Mouse (Mus musculus) E14TG2a.4 (cell line): ENCODE results near the gene Ooep.

ENCODE experiments used
- H3K27me3 ChIP-seq: 2 replicates; pipeline ENCODE4 v1.6.1; 2014; ENCODE audit warnings: low read length, control low read depth; ENCODE audit not compliant: insufficient read depth
- H3K36me3 ChIP-seq: 2 replicates; pipeline ENCODE4 v1.6.1; 2014; ENCODE audit warnings: low read length, control low read depth; ENCODE audit not compliant: insufficient read depth
- H3K4me1 ChIP-seq: replicated peaks from 2 replicates; pipeline ENCODE4 v1.6.1; 2014; ENCODE audit warnings: low read depth, low read length, control low read depth
- H3K4me3 ChIP-seq: replicated peaks from 2 replicates; pipeline ENCODE4 v1.5.1; 2014; ENCODE audit warnings: mild to moderate bottlenecking, low read length
- H3K9me3 ChIP-seq: 2 replicates; pipeline ENCODE4 v1.6.1; 2014; ENCODE audit warnings: low read length, control low read depth
- CTCF ChIP-seq: conservative IDR thresholded peaks from 2 replicates; pipeline ENCODE4 v1.5.1; 2014; ENCODE audit warnings: low read length
- NANOG ChIP-seq: IDR thresholded peaks from 2 replicates; pipeline ENCODE4 v1.6.1; 2014; ENCODE audit warnings: borderline replicate concordance, low read length, mixed read lengths
- POU5F1 ChIP-seq: IDR thresholded peaks from 2 replicates; pipeline ENCODE4 v1.6.1; 2014; ENCODE audit warnings: low read length, borderline replicate concordance

Gene Ooep

GRCm38 (mm10) chr9:78393741-78394140, 15.2 kb upstream of the Ooep start:
- Histone ChIP-seq H3K4me3 (no peak overlapping the region), H3K4me1 (peaks cover 42% of the 10 kb centered on the region)
- TF ChIP-seq NANOG: no peak
- TF ChIP-seq CTCF: no peak
- no peak for TF ChIP-seq POU5F1

GRCm38 (mm10) chr9:78389981-78390380, 11.5 kb upstream of the Ooep start:
- TF ChIP-seq POU5F1: no peak
- TF ChIP-seq CTCF: no peak
- TF ChIP-seq NANOG: no peak
- Histone ChIP-seq H3K4me1 (peaks cover 22% of the 10 kb centered on the region), H3K27me3 (peaks cover 37% of the 10 kb centered on the region), H3K4me3 (no peak overlapping the region; the same call in 1 of the 2 replicates), H3K36me3 (no peaks in the 10 kb centered on the region), H3K9me3 (no peaks in the 10 kb centered on the region)

More at GRCm38 (mm10) chr9:78393741-78394140, 15.2 kb upstream of the Ooep start:
- H3K27me3 ChIP-seq: peaks cover 58% of the 10 kb centered on the region
- no peaks in the 10 kb centered on the region for H3K9me3 ChIP-seq
- H3K36me3 ChIP-seq: peaks cover under 1% of the 10 kb centered on the region

- H3K4me3 ChIP-seq: no peak overlapping the region
- no peaks in the 10 kb centered on the region for H3K9me3 ChIP-seq
- no peak for TF ChIP-seq POU5F1
- TF ChIP-seq CTCF: no peak
- no peak for TF ChIP-seq NANOG
- H3K4me1 ChIP-seq: peaks cover 16% of the 10 kb centered on the region
- H3K36me3 ChIP-seq: no peaks in the 10 kb centered on the region
- H3K27me3 ChIP-seq: peaks cover 8% of the 10 kb centered on the region
Measured at GRCm38 (mm10) chr9:78386947-78387346, 8.4 kb upstream of the Ooep start.

GRCm38 (mm10) chr9:78385893-78386292, 7.4 kb upstream of the Ooep start:
- TF ChIP-seq NANOG (no peak), CTCF (peak; percentile 80)
- H3K9me3 ChIP-seq: no peaks in the 10 kb centered on the region

GRCm38 (mm10) chr9:78377546-78377945, 979 bp downstream of the Ooep start:
- Histone ChIP-seq H3K9me3 (no peaks in the 10 kb centered on the region), H3K36me3 (peaks cover 8% of the 10 kb centered on the region), H3K27me3 (no peaks in the 10 kb centered on the region), H3K4me3 (peak overlapping the region; percentile 81), H3K4me1 (peaks cover 87% of the 10 kb centered on the region)
- no peak for TF ChIP-seq POU5F1
- TF ChIP-seq CTCF: no peak
- TF ChIP-seq NANOG: peak; percentile 42; the same call in 1 of the 2 replicates

More at GRCm38 (mm10) chr9:78385893-78386292, 7.4 kb upstream of the Ooep start:
- Histone ChIP-seq H3K36me3 (no peaks in the 10 kb centered on the region), H3K4me3 (no peak overlapping the region), H3K4me1 (peaks cover 26% of the 10 kb centered on the region), H3K27me3 (no peaks in the 10 kb centered on the region)

- peak overlapping the region; percentile 81 for H3K4me3 ChIP-seq
- peaks cover 91% of the 10 kb centered on the region for H3K4me1 ChIP-seq
- H3K36me3 ChIP-seq: peaks cover 8% of the 10 kb centered on the region
- no peaks in the 10 kb centered on the region for H3K27me3 ChIP-seq
- no peaks in the 10 kb centered on the region for H3K9me3 ChIP-seq
- TF ChIP-seq CTCF (no peak), NANOG (no peak), POU5F1 (no peak)
Measured at GRCm38 (mm10) chr9:78375486-78375885, 3.0 kb downstream of the Ooep start.

- H3K27me3 ChIP-seq: no peaks in the 10 kb centered on the region
- peaks cover 94% of the 10 kb centered on the region for H3K4me1 ChIP-seq
- no peaks in the 10 kb centered on the region for H3K9me3 ChIP-seq
- peak overlapping the region; percentile 53; the same call in 1 of the 2 replicates for H3K4me3 ChIP-seq
- peaks cover 8% of the 10 kb centered on the region for H3K36me3 ChIP-seq
- TF ChIP-seq POU5F1 (no peak), NANOG (peak; percentile 99)
Measured at GRCm38 (mm10) chr9:78374885-78375389, 3.6 kb downstream of the Ooep start.

- no peak for TF ChIP-seq CTCF
- TF ChIP-seq POU5F1: no peak
- TF ChIP-seq NANOG: no peak
- H3K27me3 ChIP-seq: no peaks in the 10 kb centered on the region
- peaks cover 94% of the 10 kb centered on the region for H3K4me1 ChIP-seq
- peak overlapping the region; percentile 53 for H3K4me3 ChIP-seq
- H3K9me3 ChIP-seq: no peaks in the 10 kb centered on the region
- peaks cover 8% of the 10 kb centered on the region for H3K36me3 ChIP-seq
Measured at GRCm38 (mm10) chr9:78374397-78374796, 4.1 kb downstream of the Ooep start.

- no peaks in the 10 kb centered on the region for H3K9me3 ChIP-seq
- H3K4me1 ChIP-seq: peaks cover 92% of the 10 kb centered on the region
- no peaks in the 10 kb centered on the region for H3K27me3 ChIP-seq
- TF ChIP-seq NANOG (no peak), POU5F1 (no peak), CTCF (no peak)
- 0 out of 2 replicates have a peak overlapping the region, but pooled peaks have one; percentile 1 for H3K4me3 ChIP-seq
- peaks cover 8% of the 10 kb centered on the region for H3K36me3 ChIP-seq
Measured at GRCm38 (mm10) chr9:78372827-78373504, 5.6 kb downstream of the Ooep start.
